Mouse (Mus musculus): ENCODE results near the gene Fndc9. TPM values are rescaled to one million over a fixed set of nuclear protein-coding genes. Genes with fewer than 3 reads are reported as not detected.

Fndc9 gene
- polyA plus RNA-seq, 1 experiment: not detected

DNA sequence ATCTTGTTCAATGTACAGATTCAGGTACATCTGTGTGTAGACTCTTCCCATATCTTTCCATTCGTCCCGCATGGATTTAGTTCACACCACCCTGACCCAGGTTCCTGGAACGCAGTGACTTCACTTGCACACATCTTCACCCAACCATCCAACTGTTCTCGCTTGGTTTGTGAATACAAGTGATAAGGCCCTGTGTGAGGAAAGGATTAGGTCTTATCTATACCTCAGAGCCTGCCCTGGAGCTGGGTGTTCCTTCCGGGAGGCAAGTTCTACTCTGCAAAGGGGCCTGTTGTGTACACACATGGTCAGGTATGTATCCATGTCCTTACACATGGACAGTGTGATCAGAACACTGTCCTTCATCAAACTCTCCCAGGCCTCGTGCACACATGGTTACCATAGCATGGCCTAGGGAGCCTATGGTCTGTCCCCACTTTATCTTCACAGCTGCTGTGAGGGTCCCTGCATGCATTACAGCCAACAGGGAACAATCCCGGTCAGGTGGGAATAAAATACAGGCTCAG is 5.9 kb downstream of the Fndc9 start:
- no peaks in the 10 kb centered on the region for H3K27me3 ChIP-seq (ENCODE audit: control insufficient read depth, insufficient read depth, low read length, poor library complexity, severe bottlenecking)
- no peak overlapping the region for H3K4me3 ChIP-seq (ENCODE audit: low read depth, low read length)
- no peak for TF ChIP-seq POLR2A (IDR thresholded peaks at IDR 0.05; ENCODE audit: insufficient read depth, low read length)
- TF ChIP-seq CTCF (IDR thresholded peaks at IDR 0.05; ENCODE audit: low read depth, low read length): no peak
- no peak for TF ChIP-seq EP300 (IDR thresholded peaks at IDR 0.05; ENCODE audit: insufficient read depth, low read depth, low read length)
- H3K27ac ChIP-seq (ENCODE audit: insufficient read depth, low read length): no peak overlapping the region
- no peaks in the 10 kb centered on the region for H3K4me1 ChIP-seq (ENCODE audit: control insufficient read depth, insufficient read depth, low read length)
- no peaks in the 10 kb centered on the region for H3K9me3 ChIP-seq (replicated peaks; ENCODE audit: control insufficient read depth, insufficient read depth, low read length, poor library complexity, severe bottlenecking)
- H3K36me3 ChIP-seq (ENCODE audit: control insufficient read depth, insufficient read depth, low read length, poor library complexity, severe bottlenecking): no peaks in the 10 kb centered on the region
- no peak overlapping the region for H3K9ac ChIP-seq (ENCODE audit: low read depth, poor library complexity, severe bottlenecking)

DNA sequence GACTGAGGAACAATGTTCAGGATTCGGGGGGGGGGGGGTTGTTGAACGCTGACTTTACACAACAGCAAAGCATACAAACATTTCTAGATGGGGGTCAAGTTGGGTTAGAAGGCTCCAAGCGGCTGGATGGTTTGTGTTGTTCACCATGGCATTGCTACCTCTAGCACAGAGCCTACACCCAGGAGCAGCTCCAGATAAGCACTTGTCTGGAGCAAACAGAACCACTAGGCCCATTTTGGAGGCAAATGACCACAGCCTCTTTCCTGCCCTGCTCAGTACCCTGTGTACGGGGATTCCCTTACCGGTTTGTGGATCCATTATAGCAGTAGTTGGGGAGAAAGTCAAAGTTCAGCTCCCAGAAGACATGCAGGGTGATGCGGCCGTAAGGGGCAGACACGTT is 6.7 kb downstream of the Fndc9 start:
- no peaks in the 10 kb centered on the region for H3K9me3 ChIP-seq (replicated peaks; ENCODE audit: control insufficient read depth, insufficient read depth, low read length, poor library complexity, severe bottlenecking)
- H3K4me1 ChIP-seq (ENCODE audit: control insufficient read depth, insufficient read depth, low read length): no peaks in the 10 kb centered on the region
- no peak overlapping the region for H3K4me3 ChIP-seq (ENCODE audit: low read depth, low read length)
- H3K27me3 ChIP-seq (ENCODE audit: control insufficient read depth, insufficient read depth, low read length, poor library complexity, severe bottlenecking): no peaks in the 10 kb centered on the region
- H3K27ac ChIP-seq (ENCODE audit: insufficient read depth, low read length): no peak overlapping the region
- H3K9ac ChIP-seq (ENCODE audit: low read depth, poor library complexity, severe bottlenecking): no peak overlapping the region
- TF ChIP-seq EP300 (IDR thresholded peaks at IDR 0.05; ENCODE audit: insufficient read depth, low read depth, low read length) (no peak), CTCF (IDR thresholded peaks at IDR 0.05; ENCODE audit: low read depth, low read length) (no peak), POLR2A (IDR thresholded peaks at IDR 0.05; ENCODE audit: insufficient read depth, low read length) (no peak)
- no peaks in the 10 kb centered on the region for H3K36me3 ChIP-seq (ENCODE audit: control insufficient read depth, insufficient read depth, low read length, poor library complexity, severe bottlenecking)

DNA sequence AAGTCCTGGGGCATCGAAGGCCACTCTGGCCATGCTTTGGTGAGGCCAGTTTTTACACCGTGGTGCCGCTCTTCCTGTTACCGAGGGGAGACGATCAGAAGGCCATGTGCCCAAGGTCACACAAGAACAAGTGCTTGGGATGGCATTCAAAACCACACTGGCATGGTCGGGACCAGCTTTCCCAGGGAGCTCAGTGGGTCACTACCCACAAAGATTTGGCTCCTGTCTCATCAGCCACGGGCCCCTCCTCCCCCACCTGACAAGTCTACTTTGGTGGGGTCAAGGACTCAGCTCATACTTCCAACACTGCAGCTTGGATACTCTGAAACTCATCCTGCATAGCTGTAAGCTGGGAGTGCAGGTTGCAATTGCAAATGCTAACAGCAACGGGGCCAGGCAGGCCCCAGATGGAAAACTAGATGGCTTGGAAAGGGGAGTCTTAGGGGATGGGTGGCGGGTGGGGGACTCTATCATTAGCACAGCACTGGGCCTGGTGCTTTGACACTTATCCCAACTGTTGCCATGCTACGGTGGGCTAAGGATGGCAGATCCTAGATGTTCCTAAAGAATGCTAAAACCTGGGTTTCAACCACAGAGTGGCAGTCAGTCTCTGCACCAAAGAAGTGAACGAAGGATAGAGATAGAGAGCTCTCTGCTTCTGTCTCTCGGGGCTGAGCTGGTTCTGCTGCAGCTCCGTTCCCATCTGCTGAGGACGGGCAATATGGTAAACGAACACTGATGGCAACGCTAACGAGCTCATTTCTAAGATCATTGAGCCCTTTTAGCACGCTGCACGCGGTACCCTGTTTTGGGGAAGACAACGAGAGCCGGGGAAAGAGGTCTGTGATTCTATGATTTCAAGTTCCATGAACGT is 9.6 kb downstream of the Fndc9 start:
- Histone ChIP-seq H3K4me1 (ENCODE audit: control insufficient read depth, insufficient read depth, low read length) (no peaks in the 10 kb centered on the region), H3K36me3 (ENCODE audit: control insufficient read depth, insufficient read depth, low read length, poor library complexity, severe bottlenecking) (no peaks in the 10 kb centered on the region), H3K9ac (ENCODE audit: low read depth, poor library complexity, severe bottlenecking) (no peak overlapping the region), H3K27ac (ENCODE audit: insufficient read depth, low read length) (no peak overlapping the region), H3K27me3 (ENCODE audit: control insufficient read depth, insufficient read depth, low read length, poor library complexity, severe bottlenecking) (no peaks in the 10 kb centered on the region), H3K4me3 (ENCODE audit: low read depth, low read length) (no peak overlapping the region), H3K9me3 (replicated peaks; ENCODE audit: control insufficient read depth, insufficient read depth, low read length, poor library complexity, severe bottlenecking) (no peaks in the 10 kb centered on the region)
- TF ChIP-seq CTCF (IDR thresholded peaks at IDR 0.05; ENCODE audit: low read depth, low read length) (no peak), POLR2A (IDR thresholded peaks at IDR 0.05; ENCODE audit: insufficient read depth, low read length) (no peak), EP300 (IDR thresholded peaks at IDR 0.05; ENCODE audit: insufficient read depth, low read depth, low read length) (no peak)

DNA sequence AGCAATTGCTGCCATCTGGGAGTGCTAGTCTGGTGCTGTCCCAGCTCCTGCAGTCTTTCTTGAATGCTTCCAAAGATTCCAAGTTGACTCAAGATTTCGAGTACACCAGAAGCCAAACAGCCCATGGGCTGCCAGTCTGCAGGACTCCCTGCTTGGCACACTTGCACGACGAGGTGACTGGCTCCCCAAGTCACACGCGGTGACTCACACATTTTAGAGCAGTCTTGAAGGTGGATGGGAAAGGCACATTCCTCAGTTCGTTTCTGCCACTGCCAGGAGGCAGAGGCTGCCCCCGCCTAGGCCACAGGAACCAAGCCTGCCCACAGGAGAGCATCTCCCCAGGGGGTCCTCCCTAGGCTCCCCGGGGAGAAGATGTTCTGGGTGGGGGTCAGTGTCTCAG is 10.6 kb downstream of the Fndc9 start:
- Histone ChIP-seq H3K4me3 (ENCODE audit: low read depth, low read length) (no peak overlapping the region), H3K36me3 (ENCODE audit: control insufficient read depth, insufficient read depth, low read length, poor library complexity, severe bottlenecking) (no peaks in the 10 kb centered on the region)
- no peak for TF ChIP-seq EP300 (IDR thresholded peaks at IDR 0.05; ENCODE audit: insufficient read depth, low read depth, low read length)
- no peak for TF ChIP-seq POLR2A (IDR thresholded peaks at IDR 0.05; ENCODE audit: insufficient read depth, low read length)
- no peak for TF ChIP-seq CTCF (IDR thresholded peaks at IDR 0.05; ENCODE audit: low read depth, low read length)

DNA sequence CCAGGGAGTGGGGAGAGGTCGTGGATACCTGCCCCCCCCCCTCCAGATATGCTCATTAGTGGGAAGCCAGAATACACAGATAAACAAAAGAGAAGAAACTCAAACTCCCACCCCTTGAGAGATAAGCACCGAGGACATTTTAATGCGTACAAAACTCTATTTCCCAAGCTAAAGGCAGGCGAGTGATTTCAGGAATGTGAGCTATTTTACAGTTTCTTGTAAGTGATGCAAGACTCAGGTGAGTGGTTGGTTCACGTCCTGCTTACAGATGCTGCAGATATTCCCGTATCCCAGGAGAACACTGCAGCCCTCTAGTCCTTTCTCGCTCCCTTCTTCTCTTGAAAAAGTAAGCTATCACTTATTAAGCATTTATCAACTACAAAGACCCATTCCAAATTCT is 11.1 kb downstream of the Fndc9 start:
- Histone ChIP-seq H3K9ac (ENCODE audit: low read depth, poor library complexity, severe bottlenecking) (no peak overlapping the region), H3K4me1 (ENCODE audit: control insufficient read depth, insufficient read depth, low read length) (no peaks in the 10 kb centered on the region), H3K36me3 (ENCODE audit: control insufficient read depth, insufficient read depth, low read length, poor library complexity, severe bottlenecking) (no peaks in the 10 kb centered on the region), H3K4me3 (ENCODE audit: low read depth, low read length) (no peak overlapping the region), H3K27ac (ENCODE audit: insufficient read depth, low read length) (no peak overlapping the region), H3K9me3 (replicated peaks; ENCODE audit: control insufficient read depth, insufficient read depth, low read length, poor library complexity, severe bottlenecking) (no peaks in the 10 kb centered on the region), H3K27me3 (ENCODE audit: control insufficient read depth, insufficient read depth, low read length, poor library complexity, severe bottlenecking) (no peaks in the 10 kb centered on the region)
- no peak for TF ChIP-seq POLR2A (IDR thresholded peaks at IDR 0.05; ENCODE audit: insufficient read depth, low read length)
- no peak for TF ChIP-seq CTCF (IDR thresholded peaks at IDR 0.05; ENCODE audit: low read depth, low read length)
- no peak for TF ChIP-seq EP300 (IDR thresholded peaks at IDR 0.05; ENCODE audit: insufficient read depth, low read depth, low read length)

More for the DNA sequence above, 10.6 kb downstream of the Fndc9 start:
- H3K9ac ChIP-seq (ENCODE audit: low read depth, poor library complexity, severe bottlenecking): no peak overlapping the region
- H3K27ac ChIP-seq (ENCODE audit: insufficient read depth, low read length): no peak overlapping the region
- H3K27me3 ChIP-seq (ENCODE audit: control insufficient read depth, insufficient read depth, low read length, poor library complexity, severe bottlenecking): no peaks in the 10 kb centered on the region
- H3K4me1 ChIP-seq (ENCODE audit: control insufficient read depth, insufficient read depth, low read length): no peaks in the 10 kb centered on the region
- no peaks in the 10 kb centered on the region for H3K9me3 ChIP-seq (replicated peaks; ENCODE audit: control insufficient read depth, insufficient read depth, low read length, poor library complexity, severe bottlenecking)

DNA sequence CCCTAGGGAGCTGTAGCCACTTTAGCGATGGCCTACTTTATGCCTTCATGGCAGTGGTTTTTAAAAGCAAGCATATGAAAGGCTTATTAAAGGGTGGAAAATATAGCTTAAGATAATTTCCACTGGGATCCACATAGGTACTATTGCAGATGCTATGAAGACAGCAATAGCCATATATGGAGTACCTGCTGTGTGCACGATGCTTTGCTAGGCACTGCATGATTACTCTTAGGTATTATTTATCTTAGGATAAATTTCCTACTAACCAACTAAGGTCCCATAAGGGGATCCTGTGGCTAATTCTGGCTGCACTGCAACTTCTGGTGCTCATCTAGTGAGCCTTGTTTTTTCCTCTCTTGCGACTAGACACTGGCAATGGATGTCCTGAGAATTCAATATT is 13.0 kb downstream of the Fndc9 start:
- H3K36me3 ChIP-seq (ENCODE audit: control insufficient read depth, insufficient read depth, low read length, poor library complexity, severe bottlenecking): no peaks in the 10 kb centered on the region
- TF ChIP-seq POLR2A (IDR thresholded peaks at IDR 0.05; ENCODE audit: insufficient read depth, low read length): no peak
- TF ChIP-seq CTCF (IDR thresholded peaks at IDR 0.05; ENCODE audit: low read depth, low read length): no peak
- TF ChIP-seq EP300 (IDR thresholded peaks at IDR 0.05; ENCODE audit: insufficient read depth, low read depth, low read length): no peak
- no peak overlapping the region for H3K4me3 ChIP-seq (ENCODE audit: low read depth, low read length)
- no peak overlapping the region for H3K27ac ChIP-seq (ENCODE audit: insufficient read depth, low read length)
- H3K9me3 ChIP-seq (replicated peaks; ENCODE audit: control insufficient read depth, insufficient read depth, low read length, poor library complexity, severe bottlenecking): no peaks in the 10 kb centered on the region
- no peaks in the 10 kb centered on the region for H3K27me3 ChIP-seq (ENCODE audit: control insufficient read depth, insufficient read depth, low read length, poor library complexity, severe bottlenecking)
- no peaks in the 10 kb centered on the region for H3K4me1 ChIP-seq (ENCODE audit: control insufficient read depth, insufficient read depth, low read length)
- no peak overlapping the region for H3K9ac ChIP-seq (ENCODE audit: low read depth, poor library complexity, severe bottlenecking)

Data from ES-Bruce4 (cell line).